Mouse (Mus musculus) midbrain, embryonic 13.5 days (tissue): ENCODE measurements around the gene Ube2ql1. TPM values are rescaled to one million over a fixed set of nuclear protein-coding genes. Genes with fewer than 3 reads are reported as not detected.

ENCODE experiments used
- ATAC-seq: fragments of 200-750 bp; cut with Nextera tagmentation; 2 replicates; pipeline ENCODE4 v1.8.0; 2017; ENCODE audit warnings: mild to moderate bottlenecking, moderate TSS enrichment, moderate library complexity
- H3K27ac ChIP-seq: fragments of 300-500 bp; sonication (generic); 2 replicates; pipeline ENCODE4 v1.5.1; 2015; ENCODE audit warnings: inconsistent platforms, mild to moderate bottlenecking, moderate library complexity
- H3K27me3 ChIP-seq: fragments of 300-500 bp; sonication (generic); 2 replicates; pipeline ENCODE4 v1.6.1; 2015; ENCODE audit warnings: mild to moderate bottlenecking, inconsistent platforms
- H3K36me3 ChIP-seq: fragments of 300-500 bp; sonication (generic); 2 replicates; pipeline ENCODE4 v1.6.1; 2015; ENCODE audit warnings: mild to moderate bottlenecking, inconsistent platforms
- H3K4me1 ChIP-seq: fragments of 300-500 bp; sonication (generic); replicated peaks from 2 replicates; pipeline ENCODE4 v1.6.1; 2015; ENCODE audit warnings: inconsistent platforms
- H3K4me2 ChIP-seq: fragments of 300-500 bp; sonication (generic); replicated peaks from 2 replicates; pipeline ENCODE4 v1.6.1; 2015; ENCODE audit warnings: moderate library complexity, mild to moderate bottlenecking, inconsistent platforms
- H3K4me3 ChIP-seq: fragments of 300-500 bp; sonication (generic); replicated peaks from 2 replicates; pipeline ENCODE4 v1.5.1; 2015; ENCODE audit warnings: mild to moderate bottlenecking, inconsistent platforms
- H3K9ac ChIP-seq: fragments of 300-500 bp; sonication (generic); replicated peaks from 2 replicates; pipeline ENCODE4 v1.6.1; 2015; ENCODE audit warnings: mild to moderate bottlenecking, inconsistent platforms
- H3K9me3 ChIP-seq: fragments of 300-500 bp; sonication (generic); 2 replicates; pipeline ENCODE4 v1.6.1; 2016; ENCODE audit warnings: mild to moderate bottlenecking, inconsistent platforms
- WGBS: fragments of 180-500 bp; shearing (Covaris S2); methylation state at CpG from one replicate; pipeline ENCODE4 v1.1.7; 2015; 5-methylcytosine and 5-hydroxymethylcytosine counted together
- polyA plus RNA-seq: library from polyadenylated mRNA; unstranded; fragments of >200 nt; fragmentation: Nextera tagmentation; extraction: Ambion mirVana; gene quantifications from 2 replicates; pipeline ENCODE4 v1.2.1, GENCODE M21; 2015

Ube2ql1 gene
- polyA plus RNA-seq, 1 experiment from 2014 or later, result 17.0 TPM

- Histone ChIP-seq H3K9ac (no peak overlapping the region), H3K4me2 (no peak overlapping the region), H3K4me1 (0 out of 2 replicates have a peak, but pooled peaks cover 2% of the 10 kb centered on the region), H3K4me3 (no peak overlapping the region), H3K27me3 (no peaks in the 10 kb centered on the region), H3K27ac (no peak overlapping the region), H3K9me3 (no peaks in the 10 kb centered on the region), H3K36me3 (peaks cover 28% of the 10 kb centered on the region)
- no peak for ATAC-seq
- 70% methylated on average over 2 of the region's 2 CpGs for WGBS
Measured at GRCm38 (mm10) chr13:69706919-69707318, 32.8 kb downstream of the Ube2ql1 start.

- Histone ChIP-seq H3K9me3 (no peaks in the 10 kb centered on the region), H3K4me1 (0 out of 2 replicates have a peak, but pooled peaks cover 2% of the 10 kb centered on the region), H3K4me2 (no peak overlapping the region), H3K4me3 (no peak overlapping the region), H3K9ac (no peak overlapping the region), H3K27ac (no peak overlapping the region), H3K27me3 (no peaks in the 10 kb centered on the region), H3K36me3 (peaks cover 33% of the 10 kb centered on the region)
- ATAC-seq, result no peak
- 23% methylated on average over 11 of the region's 11 CpGs for WGBS
Measured at GRCm38 (mm10) chr13:69703505-69703904, 36.2 kb downstream of the Ube2ql1 start.

- ATAC-seq, result no peak
- 0 out of 2 replicates have a peak, but pooled peaks cover 2% of the 10 kb centered on the region for H3K4me1 ChIP-seq
- H3K4me3 ChIP-seq, result no peak overlapping the region
- no peaks in the 10 kb centered on the region for H3K9me3 ChIP-seq
- H3K27me3 ChIP-seq, result no peaks in the 10 kb centered on the region
- no peak overlapping the region for H3K27ac ChIP-seq
- peaks cover 23% of the 10 kb centered on the region for H3K36me3 ChIP-seq
- 84% methylated on average over 4 of the region's 4 CpGs for WGBS
- H3K4me2 ChIP-seq, result no peak overlapping the region
- no peak overlapping the region for H3K9ac ChIP-seq
Measured at GRCm38 (mm10) chr13:69701397-69701796, 38.3 kb downstream of the Ube2ql1 start.

- Histone ChIP-seq H3K4me2 (no peak overlapping the region), H3K36me3 (peaks cover 23% of the 10 kb centered on the region), H3K4me3 (no peak overlapping the region), H3K27me3 (no peaks in the 10 kb centered on the region), H3K9me3 (no peaks in the 10 kb centered on the region), H3K9ac (no peak overlapping the region), H3K4me1 (0 out of 2 replicates have a peak, but pooled peaks cover 2% of the 10 kb centered on the region), H3K27ac (no peak overlapping the region)
- 37% methylated on average over 1 of the region's 1 CpGs for WGBS
- ATAC-seq, result no peak
Measured at GRCm38 (mm10) chr13:69700827-69701226, 38.9 kb downstream of the Ube2ql1 start.

- Histone ChIP-seq H3K4me2 (no peak overlapping the region), H3K27me3 (no peaks in the 10 kb centered on the region), H3K27ac (no peak overlapping the region), H3K4me1 (no peaks in the 10 kb centered on the region), H3K4me3 (no peak overlapping the region), H3K36me3 (0 out of 2 replicates have a peak, but pooled peaks cover 5% of the 10 kb centered on the region), H3K9ac (no peak overlapping the region), H3K9me3 (no peaks in the 10 kb centered on the region)
- WGBS, result 41% methylated on average over 13 of the region's 13 CpGs
- peak; percentile 80 for ATAC-seq
Measured at GRCm38 (mm10) chr13:69696333-69696991, 43.2 kb downstream of the Ube2ql1 start.

GRCm38 (mm10) chr13:69691074-69691473 is 48.6 kb downstream of the Ube2ql1 start:
- Histone ChIP-seq H3K9me3 (no peaks in the 10 kb centered on the region), H3K4me1 (peaks cover 3% of the 10 kb centered on the region), H3K9ac (no peak overlapping the region), H3K27me3 (no peaks in the 10 kb centered on the region), H3K27ac (no peak overlapping the region), H3K4me3 (no peak overlapping the region), H3K4me2 (no peak overlapping the region), H3K36me3 (no peaks in the 10 kb centered on the region)
- ATAC-seq, result no peak
- 41% methylated on average over 7 of the region's 7 CpGs for WGBS

GRCm38 (mm10) chr13:69687023-69687422 is 52.7 kb downstream of the Ube2ql1 start:
- Histone ChIP-seq H3K9ac (no peak overlapping the region), H3K4me1 (peaks cover 12% of the 10 kb centered on the region), H3K27ac (no peak overlapping the region), H3K27me3 (no peaks in the 10 kb centered on the region), H3K9me3 (no peaks in the 10 kb centered on the region), H3K36me3 (no peaks in the 10 kb centered on the region), H3K4me2 (no peak overlapping the region), H3K4me3 (no peak overlapping the region)
- no peak for ATAC-seq
- 44% methylated on average over 1 of the region's 1 CpGs for WGBS

- no peak overlapping the region for H3K27ac ChIP-seq
- H3K9ac ChIP-seq, result no peak overlapping the region
- peak; percentile 66 for ATAC-seq
Measured at GRCm38 (mm10) chr13:69685406-69685818, 54.3 kb downstream of the Ube2ql1 start.

GRCm38 (mm10) chr13:69673921-69674618 is 65.6 kb downstream of the Ube2ql1 start:
- no peak for ATAC-seq
- WGBS, result 72% methylated on average over 10 of the region's 10 CpGs
- H3K9ac ChIP-seq, result no peak overlapping the region

More at GRCm38 (mm10) chr13:69685406-69685818, 54.3 kb downstream of the Ube2ql1 start:
- no peaks in the 10 kb centered on the region for H3K36me3 ChIP-seq
- no peaks in the 10 kb centered on the region for H3K9me3 ChIP-seq
- no peak overlapping the region for H3K4me3 ChIP-seq
- 23% methylated on average over 5 of the region's 5 CpGs for WGBS
- peaks cover 12% of the 10 kb centered on the region for H3K4me1 ChIP-seq
- H3K27me3 ChIP-seq, result no peaks in the 10 kb centered on the region
- peak overlapping the region; percentile 24 for H3K4me2 ChIP-seq

GRCm38 (mm10) chr13:69673197-69673920 is 66.3 kb downstream of the Ube2ql1 start:
- 80% methylated on average over 5 of the region's 5 CpGs for WGBS
- Histone ChIP-seq H3K9me3 (no peaks in the 10 kb centered on the region; the same call in 1 of the 2 replicates), H3K4me1 (no peaks in the 10 kb centered on the region), H3K27ac (no peak overlapping the region), H3K9ac (no peak overlapping the region), H3K27me3 (no peaks in the 10 kb centered on the region; the same call in 1 of the 2 replicates), H3K4me2 (no peak overlapping the region), H3K4me3 (no peak overlapping the region), H3K36me3 (no peaks in the 10 kb centered on the region)
- no peak for ATAC-seq

More at GRCm38 (mm10) chr13:69673921-69674618, 65.6 kb downstream of the Ube2ql1 start:
- H3K4me1 ChIP-seq, result no peaks in the 10 kb centered on the region
- H3K4me2 ChIP-seq, result no peak overlapping the region
- no peaks in the 10 kb centered on the region; the same call in 1 of the 2 replicates for H3K27me3 ChIP-seq
- no peaks in the 10 kb centered on the region; the same call in 1 of the 2 replicates for H3K9me3 ChIP-seq
- no peaks in the 10 kb centered on the region for H3K36me3 ChIP-seq
- H3K27ac ChIP-seq, result no peak overlapping the region
- H3K4me3 ChIP-seq, result no peak overlapping the region

GRCm38 (mm10) chr13:69672565-69672964 is 67.1 kb downstream of the Ube2ql1 start:
- H3K27ac ChIP-seq, result no peak overlapping the region
- H3K36me3 ChIP-seq, result no peaks in the 10 kb centered on the region
- no peak overlapping the region for H3K9ac ChIP-seq
- no peaks in the 10 kb centered on the region; the same call in 1 of the 2 replicates for H3K9me3 ChIP-seq
- H3K4me3 ChIP-seq, result no peak overlapping the region
- no peak for ATAC-seq
- H3K4me2 ChIP-seq, result no peak overlapping the region
- H3K27me3 ChIP-seq, result no peaks in the 10 kb centered on the region; the same call in 1 of the 2 replicates
- no peaks in the 10 kb centered on the region for H3K4me1 ChIP-seq
- 92% methylated on average over 10 of the region's 10 CpGs for WGBS

- H3K4me2 ChIP-seq, result no peak overlapping the region
- H3K9ac ChIP-seq, result no peak overlapping the region
Measured at GRCm38 (mm10) chr13:69672121-69672520, 67.6 kb downstream of the Ube2ql1 start.

More at GRCm38 (mm10) chr13:69672121-69672520, 67.6 kb downstream of the Ube2ql1 start:
- Histone ChIP-seq H3K4me3 (no peak overlapping the region), H3K27me3 (no peaks in the 10 kb centered on the region; the same call in 1 of the 2 replicates), H3K9me3 (no peaks in the 10 kb centered on the region; the same call in 1 of the 2 replicates), H3K27ac (no peak overlapping the region), H3K4me1 (no peaks in the 10 kb centered on the region), H3K36me3 (no peaks in the 10 kb centered on the region)
- no peak for ATAC-seq
- WGBS, result 87% methylated on average over 5 of the region's 5 CpGs
